Mouse (Mus musculus) megakaryocyte, embryonic 14.5 days (primary cell): ENCODE measurements at regions not wholly inside any gene's neighbourhood (a gene's known extent, or its start where the extent isn't known, plus 50 kb on each side); places are given as distances from the start of the nearest gene placed in this dataset.

Source experiments
- FLI1 ChIP-seq: IDR thresholded peaks from 2 replicates; pipeline ENCODE4 v1.6.1; 2012; ENCODE audit warnings: low read length, inconsistent platforms, mixed read lengths
- GATA1 ChIP-seq: IDR thresholded peaks from 3 replicates; pipeline ENCODE4 v1.6.1; 2012; ENCODE audit warnings: mixed read lengths, low read length, inconsistent platforms, borderline replicate concordance

GRCm38 (mm10) chr10:46011916-46012596 is 434.4 kb downstream of the Hace1 start:
- TF ChIP-seq FLI1 (no peak), GATA1 (no peak)
